Mouse (Mus musculus) monocyte, adult 2 months (primary cell): ENCODE data around the gene Ntn4.
"Not testable (repeated sequence)": the region's sequence is repeated elsewhere in the genome, so short reads cannot be mapped to it uniquely, and the experiment has no call there.

Source experiments
- DNase-seq, 2 experiments: peaks; one replicate each; pipeline ENCODE4 v3.0.0; 2022; ENCODE audit warnings: low spot score in 2 of 2, low read depth in 1 of 2

The Ntn4 gene

GRCm38 (mm10) chr10:93683896-93684295 lies 43.4 kb downstream of the Ntn4 start:
- DNase-seq, result no peak

GRCm38 (mm10) chr10:93685416-93685815 lies 44.9 kb downstream of the Ntn4 start:
- DNase-seq, result not testable (repeated sequence)

GRCm38 (mm10) chr10:93686579-93686978 lies 46.1 kb downstream of the Ntn4 start:
- DNase-seq, result no peak

GRCm38 (mm10) chr10:93687781-93688180 lies 47.3 kb downstream of the Ntn4 start:
- no peak for DNase-seq

- peak; percentile 27 to 35 for DNase-seq
These were observed 48.1 kb downstream of the Ntn4 start for GRCm38 (mm10) chr10:93688306-93689171.

- no peak for DNase-seq
These were observed 50.9 kb downstream of the Ntn4 start for GRCm38 (mm10) chr10:93691344-93691743.

- DNase-seq, result no peak
These were observed 54.7 kb downstream of the Ntn4 start for GRCm38 (mm10) chr10:93695043-93695791.

GRCm38 (mm10) chr10:93696001-93696400 lies 55.5 kb downstream of the Ntn4 start:
- no peak for DNase-seq

GRCm38 (mm10) chr10:93697866-93698483 lies 57.5 kb downstream of the Ntn4 start:
- no peak for DNase-seq

GRCm38 (mm10) chr10:93699689-93700478 lies 59.4 kb downstream of the Ntn4 start:
- no peak for DNase-seq

- DNase-seq, result no peak
These were observed 60.3 kb downstream of the Ntn4 start for GRCm38 (mm10) chr10:93700589-93701363.

GRCm38 (mm10) chr10:93703946-93704345 lies 63.5 kb downstream of the Ntn4 start:
- DNase-seq, result no peak

GRCm38 (mm10) chr10:93707149-93708075 lies 66.9 kb downstream of the Ntn4 start:
- DNase-seq, result no peak

GRCm38 (mm10) chr10:93708076-93708473 lies 67.6 kb downstream of the Ntn4 start:
- DNase-seq, result no peak

GRCm38 (mm10) chr10:93708515-93708914 lies 68.0 kb downstream of the Ntn4 start:
- DNase-seq, result no peak

GRCm38 (mm10) chr10:93709536-93709935 lies 69.1 kb downstream of the Ntn4 start:
- no peak for DNase-seq

- no peak for DNase-seq
These were observed 81.3 kb downstream of the Ntn4 start for GRCm38 (mm10) chr10:93721625-93722337.

- DNase-seq, result no peak
These were observed 83.6 kb downstream of the Ntn4 start for GRCm38 (mm10) chr10:93723942-93724542.
